Mouse (Mus musculus): ENCODE measurements around the gene Cyb561d1. TPM values are rescaled to one million over a fixed set of nuclear protein-coding genes. Genes with fewer than 3 reads are reported as not detected.

Gene Cyb561d1
- polyA plus RNA-seq (2015; fragmentation: Nextera tagmentation; extraction: Ambion mirVana), result 1.9 and 2.9 TPM in 2 replicates

DNA sequence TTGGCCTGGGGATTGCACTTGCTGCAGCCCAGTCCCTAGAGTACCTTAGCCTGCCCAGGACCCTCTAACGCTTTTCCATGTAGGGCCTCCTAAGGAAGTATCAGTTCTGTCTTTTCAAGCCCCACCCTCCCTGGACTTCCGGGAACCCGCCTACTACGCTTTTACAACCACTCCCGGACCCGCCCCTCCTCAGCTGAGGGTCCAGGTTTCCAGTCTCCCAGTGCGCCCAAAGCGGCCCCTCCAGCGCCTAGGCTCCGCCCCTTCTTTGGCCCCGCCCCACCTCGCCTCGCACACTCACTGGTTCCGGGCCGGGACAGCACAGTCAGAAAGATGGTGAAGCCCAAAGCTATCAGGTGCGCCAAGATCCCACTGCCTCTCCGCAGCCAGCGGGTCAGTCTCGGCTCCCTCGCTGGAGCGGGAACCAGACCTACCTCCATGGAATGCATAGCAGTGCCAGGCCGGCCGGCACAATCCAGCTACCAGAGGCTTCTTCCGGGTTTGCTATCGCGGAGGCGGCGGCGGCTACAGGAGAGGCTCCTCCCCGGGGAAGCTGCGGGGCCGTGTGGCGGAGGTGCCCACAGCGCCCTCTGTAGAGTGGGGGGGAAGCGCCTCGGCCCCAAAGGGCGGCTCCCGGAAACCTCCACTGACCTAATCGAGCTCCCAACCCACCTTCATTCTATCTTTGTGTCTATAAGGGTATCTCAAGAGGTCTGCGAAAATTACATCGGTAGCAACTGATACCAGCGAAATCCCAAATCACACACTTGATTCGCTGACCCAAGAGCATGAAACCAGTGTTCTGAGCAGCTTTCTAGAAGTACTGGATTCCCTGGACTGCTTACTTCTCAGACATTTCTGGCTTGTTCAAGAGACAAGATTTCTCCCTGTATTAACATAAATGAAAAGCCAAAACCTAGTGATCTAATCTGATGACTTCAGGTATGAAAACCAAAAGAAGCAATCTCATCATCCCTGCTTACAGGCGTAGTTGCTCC lies at the start of gene Cyb561d1:
Gene Cyb561d1, minus strand, starts transcription at position 884 of the 995 bp plus-strand sequence.

DNA sequence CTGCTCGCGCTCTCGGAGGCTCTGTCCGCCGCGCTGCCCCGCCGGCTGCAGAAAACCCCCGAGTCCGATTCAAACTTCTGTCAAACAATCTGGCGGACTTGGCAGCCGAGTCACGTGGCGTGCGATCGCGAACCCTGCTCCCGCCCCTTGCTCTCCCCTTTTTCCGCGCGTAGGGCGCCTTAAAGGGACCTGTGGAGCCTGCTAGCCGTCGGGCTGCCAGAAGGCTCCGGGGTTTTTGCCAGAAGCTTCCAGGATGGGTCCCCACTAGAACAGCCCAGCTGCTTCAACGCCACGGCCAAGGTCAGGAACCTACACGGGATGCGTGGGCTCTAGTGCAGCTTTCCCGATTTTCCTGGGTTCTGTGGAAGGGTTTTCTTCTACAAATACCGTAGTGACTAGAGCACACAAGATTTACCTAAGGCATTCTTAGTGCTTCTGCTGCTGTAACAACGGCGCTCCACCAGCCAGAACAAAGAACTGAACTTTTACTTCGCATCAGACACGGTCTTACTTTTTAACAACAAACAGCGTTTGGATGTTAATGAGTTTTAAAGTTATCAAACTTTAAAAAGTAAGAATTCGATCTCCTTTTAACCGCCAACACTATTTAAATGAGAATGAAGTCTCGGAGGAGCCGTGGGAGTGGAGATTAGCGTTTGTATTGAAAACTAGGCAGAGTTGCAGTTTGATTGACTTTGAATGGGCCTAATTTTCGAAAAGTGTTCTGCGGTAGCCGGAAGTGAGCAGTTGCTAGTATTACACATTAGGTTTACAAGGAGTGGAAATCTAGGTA lies 25.7 kb upstream of the Cyb561d1 start, which contains the start of gene Sypl2:
Gene Sypl2, minus strand, starts transcription at position 91 of the 793 bp plus-strand sequence.

DNA sequence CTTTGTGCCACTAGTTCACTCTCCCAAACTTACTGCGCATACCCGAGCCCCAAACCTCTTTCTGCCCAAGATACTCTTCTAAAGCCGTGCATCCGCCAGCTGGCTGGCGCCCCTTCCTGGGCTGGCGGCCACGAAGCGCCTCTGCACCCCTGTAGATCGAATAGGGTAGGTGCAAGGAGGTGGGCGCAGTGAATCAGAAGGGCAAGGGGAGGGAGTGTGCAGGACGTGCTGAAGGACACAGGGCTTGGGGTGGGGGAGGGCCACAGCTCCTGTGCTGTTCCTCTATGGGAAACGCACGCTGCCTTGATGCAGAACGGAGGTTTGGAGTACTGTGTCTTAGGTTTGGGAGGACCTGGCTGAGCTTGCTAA lies 9.7 kb upstream of the Cyb561d1 start, which contains the start of gene Atxn7l2:
Gene Atxn7l2, minus strand, starts transcription at position 164 of the 369 bp plus-strand sequence.

DNA sequence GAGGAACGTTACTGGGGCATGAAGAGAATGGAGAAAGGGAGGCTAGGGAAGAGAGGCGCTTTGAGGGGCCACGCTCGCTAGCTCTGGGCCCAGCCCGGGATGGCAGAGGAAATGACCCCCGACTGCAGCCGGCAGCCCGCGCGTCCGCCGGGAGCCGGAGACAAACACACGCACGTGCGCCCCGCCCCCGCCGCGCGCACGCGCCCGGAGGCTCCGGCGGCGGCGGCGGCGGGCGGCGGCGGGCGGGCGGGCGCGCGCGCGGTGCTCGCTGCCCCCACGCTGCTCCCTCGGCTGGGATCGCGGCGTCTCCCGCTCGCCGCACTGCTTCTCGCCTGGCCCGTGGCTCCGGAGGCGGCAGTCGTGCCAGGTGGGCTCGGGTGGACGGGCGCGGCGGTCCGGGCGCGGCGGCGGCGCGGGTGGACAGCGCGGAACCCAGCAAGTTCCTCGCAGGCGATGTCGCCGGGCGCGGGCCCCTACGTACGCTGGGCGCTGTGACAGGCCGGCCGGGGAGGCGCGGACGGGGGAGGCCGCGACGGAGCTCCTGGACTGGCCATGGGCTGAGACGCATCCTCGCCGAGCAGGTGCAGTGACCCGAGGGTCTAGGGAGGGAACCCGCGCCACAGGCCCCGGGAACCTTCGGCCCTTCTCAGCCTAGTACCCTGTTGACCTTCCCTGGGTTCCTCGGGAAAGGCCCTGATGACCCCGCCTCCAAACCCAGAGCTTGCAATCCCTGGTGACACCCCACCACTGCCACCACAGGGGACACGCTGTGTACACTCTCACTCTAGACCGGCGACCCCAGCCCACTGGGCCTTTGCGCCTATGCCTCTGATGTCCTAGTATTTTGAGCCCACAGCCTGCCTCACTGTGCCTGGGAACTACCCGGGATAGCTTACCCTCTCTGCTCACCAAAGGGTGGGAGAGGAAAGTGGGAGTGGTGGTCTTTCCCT lies 14.6 kb downstream of the Cyb561d1 start, which contains the start of gene Amigo1:
Gene Amigo1, plus strand, starts transcription at position 238 of the 950 bp plus-strand sequence.

DNA sequence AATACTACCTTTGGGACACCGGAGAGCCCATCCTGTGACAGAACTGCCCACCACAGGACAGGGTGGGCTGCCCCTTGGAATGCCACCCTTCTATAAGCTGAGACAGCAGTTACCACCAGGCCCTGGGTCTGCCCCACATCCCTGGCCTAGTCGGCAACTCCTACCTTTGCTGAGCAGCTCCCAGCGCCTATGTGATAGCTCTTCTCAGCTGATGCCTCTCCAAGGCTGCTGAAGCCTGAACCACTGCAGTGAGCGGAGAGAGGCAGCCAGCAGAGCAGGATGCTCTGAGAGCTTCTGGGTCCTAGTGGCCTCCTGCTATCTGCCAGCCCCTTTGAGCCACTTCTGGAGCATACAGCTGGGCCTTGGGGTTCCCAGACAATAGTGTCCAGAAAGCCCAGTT lies 46.4 kb downstream of the Cyb561d1 start, which contains the start of gene Gpr61:
Gene Gpr61, minus strand, starts transcription at position 227 of the 400 bp plus-strand sequence.

Other genes with a start within 250 kb of the Cyb561d1 start
- gene Gstm3, start 231.9 kb downstream of the Cyb561d1 start, polyA plus RNA-seq (2015; fragmentation: Nextera tagmentation; extraction: Ambion mirVana), result 0.62 and 0.68 TPM in 2 replicates
- gene Gstm2, start 214.8 kb downstream of the Cyb561d1 start, polyA plus RNA-seq (2015; fragmentation: Nextera tagmentation; extraction: Ambion mirVana), result 126 and 199 TPM in 2 replicates
- gene Gstm1, start 183.2 kb downstream of the Cyb561d1 start, polyA plus RNA-seq (2015; fragmentation: Nextera tagmentation; extraction: Ambion mirVana), result 165 and 212 TPM in 2 replicates
- 19.7 and 23.4 TPM in 2 replicates for gene Gstm4, start 156.3 kb downstream of the Cyb561d1 start, polyA plus RNA-seq (2015; fragmentation: Nextera tagmentation; extraction: Ambion mirVana)
- 27.7 and 44.6 TPM in 2 replicates for gene Ampd2, start 114.6 kb downstream of the Cyb561d1 start, polyA plus RNA-seq (2015; fragmentation: Nextera tagmentation; extraction: Ambion mirVana)
- gene Gnat2, start 108.4 kb downstream of the Cyb561d1 start, polyA plus RNA-seq (2015; fragmentation: Nextera tagmentation; extraction: Ambion mirVana), result 3.8 and 7.2 TPM in 2 replicates
- gene Gnai3, start 55.1 kb downstream of the Cyb561d1 start, polyA plus RNA-seq (2015; fragmentation: Nextera tagmentation; extraction: Ambion mirVana), result 101 and 133 TPM in 2 replicates
- gene Gpr61, start 46.3 kb downstream of the Cyb561d1 start, polyA plus RNA-seq (2015; fragmentation: Nextera tagmentation; extraction: Ambion mirVana), result 0.17 and 0.60 TPM in 2 replicates
- 6.0 and 9.1 TPM in 2 replicates for gene Amigo1, start 14.9 kb downstream of the Cyb561d1 start, polyA plus RNA-seq (2015; fragmentation: Nextera tagmentation; extraction: Ambion mirVana)
- 5.4 and 6.5 TPM in 2 replicates for gene Atxn7l2, start 9.7 kb upstream of the Cyb561d1 start, polyA plus RNA-seq (2015; fragmentation: Nextera tagmentation; extraction: Ambion mirVana)
- 0.24 and 0.91 TPM in 2 replicates for gene Sypl2, start 25.4 kb upstream of the Cyb561d1 start, polyA plus RNA-seq (2015; fragmentation: Nextera tagmentation; extraction: Ambion mirVana)
- 278 and 286 TPM in 2 replicates for gene Psma5, start 55.7 kb upstream of the Cyb561d1 start, polyA plus RNA-seq (2015; fragmentation: Nextera tagmentation; extraction: Ambion mirVana)
- 4.6 and 6.2 TPM in 2 replicates for gene Sort1, start 82.9 kb upstream of the Cyb561d1 start, polyA plus RNA-seq (2015; fragmentation: Nextera tagmentation; extraction: Ambion mirVana)
- gene Mybphl, start 163.7 kb upstream of the Cyb561d1 start, polyA plus RNA-seq (2015; fragmentation: Nextera tagmentation; extraction: Ambion mirVana), result 0.13 TPM in 1 of 2 replicates, not detected in the other
- gene Psrc1, start 182.6 kb upstream of the Cyb561d1 start, polyA plus RNA-seq (2015; fragmentation: Nextera tagmentation; extraction: Ambion mirVana), result 11.5 and 11.7 TPM in 2 replicates
- 3.7 and 4.1 TPM in 2 replicates for gene Celsr2, start 214.3 kb upstream of the Cyb561d1 start, polyA plus RNA-seq (2015; fragmentation: Nextera tagmentation; extraction: Ambion mirVana)
- 93.7 and 121 TPM in 2 replicates for gene Sars, start 244.0 kb upstream of the Cyb561d1 start, polyA plus RNA-seq (2015; fragmentation: Nextera tagmentation; extraction: Ambion mirVana)